Mouse (Mus musculus): ENCODE data around the gene Nadk. TPM values are rescaled to one million over a fixed set of nuclear protein-coding genes. Genes with fewer than 3 reads are reported as not detected.
A peak's percentile ranks its signal among the peaks of the same experiment; 100 is the strongest.

The Nadk gene
- 117 and 128 TPM in 2 replicates for polyA plus RNA-seq (2014; fragmentation: Nextera tagmentation; extraction: Ambion mirVana)

DNA sequence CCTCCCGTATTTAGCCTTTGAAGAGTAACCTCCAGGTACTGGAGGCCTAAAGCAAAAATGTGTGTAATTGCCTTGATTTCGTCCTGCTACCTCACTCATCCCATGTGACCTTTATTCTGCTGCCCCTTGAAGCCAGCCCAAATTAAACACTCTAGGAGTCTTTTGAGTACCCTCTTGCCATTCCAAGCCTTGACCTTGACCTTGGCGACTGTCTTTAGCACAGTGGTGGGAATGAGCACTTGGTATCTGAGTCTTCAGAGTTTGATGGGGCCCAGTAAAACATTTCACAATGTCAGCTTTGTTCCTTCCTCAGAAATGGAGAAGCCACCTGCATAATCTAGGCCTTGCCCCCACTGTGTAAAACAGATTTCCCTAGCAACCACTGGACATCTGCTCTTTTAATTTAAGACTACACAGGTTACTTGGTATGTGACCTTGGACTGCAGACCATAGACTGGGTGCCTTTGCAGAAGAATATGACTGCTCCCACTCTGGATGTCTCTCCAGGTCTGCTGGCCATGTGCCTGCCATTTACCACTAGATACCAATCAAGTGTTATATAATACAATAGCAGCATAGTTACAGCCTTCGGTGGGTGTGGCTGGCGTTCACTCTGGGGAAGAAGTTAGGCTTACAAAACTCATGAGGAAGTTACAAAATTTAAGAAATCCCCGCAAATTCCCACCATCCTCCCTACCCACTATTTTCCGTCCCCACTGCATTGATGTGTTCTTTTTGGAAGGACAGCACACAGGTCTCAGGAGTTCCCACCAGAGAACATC is at the start of gene Nadk:
Gene Nadk, plus strand, starts transcription at position 718 of the 782 bp plus-strand sequence.
- H3K4me1 ChIP-seq (replicated peaks; ENCODE audit: control insufficient read depth, insufficient read depth, low read length), result peaks cover 58% of the 10 kb centered on the region
- 72% methylated on average over 7 of the region's 7 CpGs for WGBS
- DNase-seq (ENCODE audit: low spot score) (no peak), ATAC-seq (replicated peaks; ENCODE audit: low FRiP score) (no peak)
- peak within 1 kb of the TSS; percentile 91 for H3K4me3 ChIP-seq (ENCODE audit: low read depth, low read length)
- H3K4me2 ChIP-seq, result peak within 1 kb of the TSS; percentile 81
- peak within 1 kb of the TSS; percentile 49 for H3K9ac ChIP-seq (ENCODE audit: low read depth, low read length)
- no peaks in the 10 kb centered on the region for H3K27me3 ChIP-seq (replicated peaks; ENCODE audit: control insufficient read depth, insufficient read depth, low read length)
- H3K9me3 ChIP-seq (ENCODE audit: control insufficient read depth, low read length), result no peaks in the 10 kb centered on the region
- peak within 1 kb of the TSS; percentile 69; the same call in 1 of the 2 replicates for H3K27ac ChIP-seq (ENCODE audit: low read depth, low read length)
- H3K36me3 ChIP-seq (ENCODE audit: control insufficient read depth, insufficient read depth, low read length), result peaks cover 25% of the 10 kb centered on the region

DNA sequence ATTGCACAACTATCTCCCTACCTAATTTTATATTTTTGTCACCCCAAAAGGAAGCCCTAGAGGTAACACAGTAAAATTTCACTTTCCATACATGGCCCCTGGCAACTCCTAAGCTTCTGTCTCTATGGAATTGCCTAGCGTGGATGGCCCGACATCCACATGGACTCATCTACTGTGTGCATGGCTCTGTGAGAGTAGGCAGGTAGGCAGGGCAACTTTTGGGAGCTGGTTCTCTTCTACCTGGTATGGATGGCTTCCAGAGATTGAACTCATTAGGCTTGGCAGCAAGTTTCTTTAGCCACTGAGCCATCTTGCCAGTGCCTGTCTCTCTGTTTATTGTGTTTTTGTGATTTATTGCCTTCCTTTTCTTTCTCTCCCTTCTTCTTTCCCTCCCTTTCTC is 47.4 kb upstream of the Nadk start:
- H3K4me2 ChIP-seq, result no peak overlapping the region
- H3K4me1 ChIP-seq (replicated peaks; ENCODE audit: control insufficient read depth, insufficient read depth, low read length), result no peaks in the 10 kb centered on the region
- no peak for ATAC-seq (replicated peaks; ENCODE audit: low FRiP score)
- no peaks in the 10 kb centered on the region for H3K27me3 ChIP-seq (replicated peaks; ENCODE audit: control insufficient read depth, insufficient read depth, low read length)
- no peak overlapping the region for H3K9ac ChIP-seq (ENCODE audit: low read depth, low read length)
- DNase-seq (ENCODE audit: low spot score), result no peak
- H3K36me3 ChIP-seq (ENCODE audit: control insufficient read depth, insufficient read depth, low read length), result no peaks in the 10 kb centered on the region
- 92% methylated on average over 2 of the region's 2 CpGs for WGBS
- no peak overlapping the region for H3K27ac ChIP-seq (ENCODE audit: low read depth, low read length)
- no peak overlapping the region for H3K4me3 ChIP-seq (ENCODE audit: low read depth, low read length)
- H3K9me3 ChIP-seq (ENCODE audit: control insufficient read depth, low read length), result no peaks in the 10 kb centered on the region

DNA sequence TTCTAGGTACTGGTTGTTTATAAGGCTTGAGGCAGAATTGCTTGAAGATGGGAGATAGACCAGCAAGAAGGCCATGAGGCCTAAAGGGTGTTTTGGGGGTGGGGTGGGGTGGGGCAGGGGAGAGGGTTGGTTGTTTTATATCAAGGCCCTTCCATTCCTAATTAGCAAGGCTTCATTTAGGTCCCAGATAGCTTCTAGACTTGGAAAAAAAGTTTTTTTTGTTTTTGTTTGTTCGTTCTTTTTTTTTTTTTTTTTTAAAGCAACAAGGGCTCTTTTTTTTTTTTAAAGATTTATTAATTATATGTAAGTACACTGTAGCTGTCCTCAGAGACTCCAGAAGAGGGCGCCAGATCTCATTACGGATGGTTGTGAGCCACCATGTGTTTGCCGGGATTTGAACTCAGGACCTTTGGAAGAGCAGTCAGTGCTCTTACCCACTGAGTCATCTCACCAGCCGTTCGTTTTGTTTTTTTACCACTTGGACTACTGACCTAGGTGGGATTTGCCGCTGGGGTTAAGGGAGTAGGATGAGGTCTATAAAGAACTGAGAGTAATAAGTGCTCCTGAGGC is 44.1 kb upstream of the Nadk start:
- no peaks in the 10 kb centered on the region for H3K4me1 ChIP-seq (replicated peaks; ENCODE audit: control insufficient read depth, insufficient read depth, low read length)
- H3K9me3 ChIP-seq (ENCODE audit: control insufficient read depth, low read length), result no peaks in the 10 kb centered on the region
- ATAC-seq (replicated peaks; ENCODE audit: low FRiP score) (no peak), DNase-seq (ENCODE audit: low spot score) (no peak)
- H3K4me3 ChIP-seq (ENCODE audit: low read depth, low read length), result no peak overlapping the region
- H3K27me3 ChIP-seq (replicated peaks; ENCODE audit: control insufficient read depth, insufficient read depth, low read length), result no peaks in the 10 kb centered on the region
- H3K36me3 ChIP-seq (ENCODE audit: control insufficient read depth, insufficient read depth, low read length), result no peaks in the 10 kb centered on the region
- no peak overlapping the region for H3K4me2 ChIP-seq
- H3K9ac ChIP-seq (ENCODE audit: low read depth, low read length), result no peak overlapping the region
- 75% methylated on average over 7 of the region's 7 CpGs for WGBS
- H3K27ac ChIP-seq (ENCODE audit: low read depth, low read length), result no peak overlapping the region

DNA sequence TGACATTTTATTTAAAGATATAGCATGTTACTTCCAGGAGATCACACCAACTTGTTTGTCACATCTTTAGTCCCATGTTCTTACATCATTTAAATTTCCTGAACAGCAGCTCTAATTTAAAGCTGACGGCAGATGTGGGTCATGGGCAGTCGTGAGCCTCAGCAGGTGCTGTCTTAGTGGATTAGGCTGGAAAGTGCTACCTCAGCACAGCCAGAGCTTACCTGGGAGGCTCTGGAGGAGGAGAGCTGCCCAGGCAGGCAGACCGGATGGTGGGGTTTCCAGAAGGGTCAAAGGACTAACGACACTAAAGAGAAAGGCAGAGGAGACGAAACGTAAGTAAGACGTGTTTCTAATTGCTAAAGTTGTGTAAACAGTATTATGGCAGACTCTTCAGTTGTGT is 39.9 kb upstream of the Nadk start:
- Histone ChIP-seq H3K4me2 (no peak overlapping the region), H3K4me1 (replicated peaks; ENCODE audit: control insufficient read depth, insufficient read depth, low read length) (no peaks in the 10 kb centered on the region), H3K36me3 (ENCODE audit: control insufficient read depth, insufficient read depth, low read length) (peaks cover 3% of the 10 kb centered on the region; the same call in 1 of the 2 replicates), H3K9me3 (ENCODE audit: control insufficient read depth, low read length) (no peaks in the 10 kb centered on the region), H3K9ac (ENCODE audit: low read depth, low read length) (no peak overlapping the region), H3K4me3 (ENCODE audit: low read depth, low read length) (no peak overlapping the region), H3K27me3 (replicated peaks; ENCODE audit: control insufficient read depth, insufficient read depth, low read length) (no peaks in the 10 kb centered on the region), H3K27ac (ENCODE audit: low read depth, low read length) (no peak overlapping the region)
- DNase-seq (ENCODE audit: low spot score) (no peak), ATAC-seq (replicated peaks; ENCODE audit: low FRiP score) (no peak)
- WGBS, result 83% methylated on average over 7 of the region's 7 CpGs

DNA sequence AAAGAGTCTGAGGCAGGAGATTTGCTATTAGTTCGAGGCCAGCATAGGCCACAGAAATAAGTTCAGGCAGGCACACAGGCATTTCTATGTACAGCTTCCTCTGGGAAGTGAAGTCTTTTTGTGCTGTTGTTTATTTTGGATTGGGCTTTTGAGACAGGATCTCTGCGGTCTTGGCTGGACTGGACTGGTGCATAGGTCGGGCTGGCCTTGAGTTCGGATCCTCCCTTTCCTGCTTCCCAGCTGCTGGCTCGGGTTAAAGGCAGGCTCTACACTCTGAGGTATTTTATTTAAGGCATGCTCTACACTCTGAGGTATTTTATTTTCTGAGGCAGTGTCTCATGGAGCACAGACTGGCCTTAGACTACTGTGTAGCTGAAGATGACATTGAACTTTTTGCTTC is 36.4 kb upstream of the Nadk start:
- no peak for ATAC-seq (replicated peaks; ENCODE audit: low FRiP score)
- no peaks in the 10 kb centered on the region for H3K4me1 ChIP-seq (replicated peaks; ENCODE audit: control insufficient read depth, insufficient read depth, low read length)
- no peak overlapping the region for H3K4me3 ChIP-seq (ENCODE audit: low read depth, low read length)
- no peak overlapping the region for H3K4me2 ChIP-seq
- no peak overlapping the region for H3K27ac ChIP-seq (ENCODE audit: low read depth, low read length)
- 85% methylated on average over 5 of the region's 5 CpGs for WGBS
- H3K9ac ChIP-seq (ENCODE audit: low read depth, low read length), result no peak overlapping the region
- no peaks in the 10 kb centered on the region for H3K27me3 ChIP-seq (replicated peaks; ENCODE audit: control insufficient read depth, insufficient read depth, low read length)
- peaks cover 8% of the 10 kb centered on the region; the same call in 1 of the 2 replicates for H3K36me3 ChIP-seq (ENCODE audit: control insufficient read depth, insufficient read depth, low read length)
- no peaks in the 10 kb centered on the region for H3K9me3 ChIP-seq (ENCODE audit: control insufficient read depth, low read length)
- no peak for DNase-seq (ENCODE audit: low spot score)

DNA sequence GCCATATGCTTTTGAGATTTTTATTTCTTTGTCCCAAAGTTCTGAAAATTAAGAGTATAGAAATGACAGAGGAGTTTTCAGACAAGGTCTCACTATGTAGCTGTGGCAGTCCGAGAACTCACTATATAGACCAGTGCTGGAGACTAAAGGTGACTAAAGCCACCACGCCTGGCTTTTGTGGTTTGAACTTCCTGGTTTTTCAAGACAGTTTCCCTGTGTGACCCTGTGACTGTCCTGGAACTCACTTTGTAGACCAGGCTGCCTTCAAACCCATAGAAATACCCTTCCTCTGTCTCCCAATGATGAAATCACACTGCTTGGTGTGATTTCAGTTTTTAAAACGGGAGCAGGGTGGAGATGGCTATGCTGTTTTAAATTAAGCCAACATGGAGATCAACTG is 32.9 kb upstream of the Nadk start:
- Histone ChIP-seq H3K27ac (ENCODE audit: low read depth, low read length) (no peak overlapping the region), H3K36me3 (ENCODE audit: control insufficient read depth, insufficient read depth, low read length) (peaks cover 19% of the 10 kb centered on the region), H3K4me2 (no peak overlapping the region), H3K4me1 (replicated peaks; ENCODE audit: control insufficient read depth, insufficient read depth, low read length) (no peaks in the 10 kb centered on the region), H3K9me3 (ENCODE audit: control insufficient read depth, low read length) (no peaks in the 10 kb centered on the region), H3K9ac (ENCODE audit: low read depth, low read length) (no peak overlapping the region), H3K4me3 (ENCODE audit: low read depth, low read length) (no peak overlapping the region), H3K27me3 (replicated peaks; ENCODE audit: control insufficient read depth, insufficient read depth, low read length) (no peaks in the 10 kb centered on the region)
- ATAC-seq (replicated peaks; ENCODE audit: low FRiP score) (no peak), DNase-seq (ENCODE audit: low spot score) (no peak)
- 75% methylated on average over 3 of the region's 3 CpGs for WGBS

DNA sequence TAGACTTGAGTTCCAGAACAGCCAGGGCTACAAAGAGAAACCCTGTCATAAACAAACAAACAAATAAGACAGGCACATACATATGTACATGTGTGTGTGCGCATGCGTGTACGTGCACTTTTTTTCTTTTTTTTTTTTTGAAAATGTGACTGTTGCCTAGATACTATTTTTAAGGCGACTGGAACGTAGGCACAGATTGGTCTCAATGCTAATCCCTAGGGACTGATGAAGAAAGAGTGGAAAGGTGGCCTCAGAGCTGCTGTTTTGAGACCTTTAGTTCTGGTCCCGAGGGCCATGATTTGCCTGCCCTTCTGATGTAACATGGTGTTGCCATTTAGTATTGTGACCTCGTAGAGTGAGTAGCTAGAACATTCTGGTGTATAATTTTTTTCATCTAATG is 12.2 kb upstream of the Nadk start:
- H3K27ac ChIP-seq (ENCODE audit: low read depth, low read length), result no peak overlapping the region
- 92% methylated on average over 7 of the region's 7 CpGs for WGBS
- no peaks in the 10 kb centered on the region for H3K27me3 ChIP-seq (replicated peaks; ENCODE audit: control insufficient read depth, insufficient read depth, low read length)
- no peak overlapping the region for H3K4me3 ChIP-seq (ENCODE audit: low read depth, low read length)
- H3K9ac ChIP-seq (ENCODE audit: low read depth, low read length), result no peak overlapping the region
- DNase-seq (ENCODE audit: low spot score) (no peak), ATAC-seq (replicated peaks; ENCODE audit: low FRiP score) (no peak)
- H3K4me1 ChIP-seq (replicated peaks; ENCODE audit: control insufficient read depth, insufficient read depth, low read length), result no peaks in the 10 kb centered on the region
- no peak overlapping the region for H3K4me2 ChIP-seq
- H3K9me3 ChIP-seq (ENCODE audit: control insufficient read depth, low read length), result no peaks in the 10 kb centered on the region
- peaks cover 33% of the 10 kb centered on the region for H3K36me3 ChIP-seq (ENCODE audit: control insufficient read depth, insufficient read depth, low read length)

DNA sequence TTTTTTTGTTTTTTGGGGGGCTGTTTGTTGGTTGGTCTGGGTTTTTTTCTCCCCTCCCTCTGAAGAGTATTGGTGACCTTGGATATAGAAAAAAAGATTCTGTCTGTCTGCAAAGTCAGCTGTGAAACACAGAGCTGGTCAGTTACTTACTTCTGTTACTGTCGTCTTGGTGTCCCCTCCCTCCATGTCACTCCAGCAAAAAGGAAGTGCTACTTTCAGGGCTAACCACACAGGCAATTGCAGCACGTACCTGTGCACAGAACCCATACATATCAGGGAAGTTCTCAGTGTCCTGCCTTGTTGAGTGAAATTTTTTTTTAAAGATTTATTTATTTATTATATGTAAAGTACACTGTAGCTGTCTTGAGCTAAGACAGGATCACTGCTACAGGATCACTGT is 11.7 kb upstream of the Nadk start:
- DNase-seq (ENCODE audit: low spot score) (no peak), ATAC-seq (replicated peaks; ENCODE audit: low FRiP score) (no peak)
- 56% methylated on average over 2 of the region's 2 CpGs for WGBS
- no peak overlapping the region for H3K4me3 ChIP-seq (ENCODE audit: low read depth, low read length)
- no peaks in the 10 kb centered on the region for H3K9me3 ChIP-seq (ENCODE audit: control insufficient read depth, low read length)
- H3K27me3 ChIP-seq (replicated peaks; ENCODE audit: control insufficient read depth, insufficient read depth, low read length), result no peaks in the 10 kb centered on the region
- H3K9ac ChIP-seq (ENCODE audit: low read depth, low read length), result no peak overlapping the region
- H3K36me3 ChIP-seq (ENCODE audit: control insufficient read depth, insufficient read depth, low read length), result peaks cover 30% of the 10 kb centered on the region
- no peaks in the 10 kb centered on the region for H3K4me1 ChIP-seq (replicated peaks; ENCODE audit: control insufficient read depth, insufficient read depth, low read length)
- H3K4me2 ChIP-seq, result no peak overlapping the region
- no peak overlapping the region for H3K27ac ChIP-seq (ENCODE audit: low read depth, low read length)

DNA sequence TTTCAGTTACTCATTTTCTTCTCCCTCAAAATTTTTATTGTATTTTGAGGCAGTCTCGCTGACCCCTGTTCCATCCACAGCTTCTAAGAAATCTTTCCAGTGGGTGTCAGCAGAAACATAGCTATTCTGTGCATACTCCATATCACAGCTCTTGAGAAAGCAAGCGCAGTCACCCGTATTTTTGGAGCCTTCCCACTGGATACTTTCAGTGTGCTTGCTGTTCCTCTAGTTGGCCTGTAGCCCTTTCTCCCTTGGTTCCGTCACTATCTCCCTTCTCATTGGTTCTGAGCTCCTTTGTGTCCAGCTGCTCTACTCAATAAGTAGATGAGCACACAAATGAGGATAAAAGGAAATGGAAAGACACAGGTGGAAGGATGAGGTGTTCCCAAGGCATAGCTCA is 11.1 kb upstream of the Nadk start:
- Histone ChIP-seq H3K4me3 (ENCODE audit: low read depth, low read length) (no peak overlapping the region), H3K4me2 (no peak overlapping the region), H3K36me3 (ENCODE audit: control insufficient read depth, insufficient read depth, low read length) (peaks cover 33% of the 10 kb centered on the region), H3K9ac (ENCODE audit: low read depth, low read length) (no peak overlapping the region), H3K4me1 (replicated peaks; ENCODE audit: control insufficient read depth, insufficient read depth, low read length) (no peaks in the 10 kb centered on the region), H3K27ac (ENCODE audit: low read depth, low read length) (no peak overlapping the region), H3K9me3 (ENCODE audit: control insufficient read depth, low read length) (no peaks in the 10 kb centered on the region), H3K27me3 (replicated peaks; ENCODE audit: control insufficient read depth, insufficient read depth, low read length) (no peaks in the 10 kb centered on the region)
- DNase-seq (ENCODE audit: low spot score) (no peak), ATAC-seq (replicated peaks; ENCODE audit: low FRiP score) (no peak)
- WGBS, result 93% methylated on average over 4 of the region's 4 CpGs
